Mouse (Mus musculus) embryonic fibroblast, embryonic 13.5 days (primary cell): ENCODE results near the gene Gm20388.

ENCODE experiments used
- CTCF ChIP-seq: IDR thresholded peaks from 2 replicates; pipeline ENCODE4 v1.5.1; 2011; ENCODE audit warnings: mild to moderate bottlenecking, control low read depth, low read length, moderate library complexity, borderline replicate concordance; ENCODE audit not compliant: insufficient read depth
- POLR2A ChIP-seq: IDR thresholded peaks from 2 replicates; pipeline ENCODE4 v1.6.1; 2011; ENCODE audit warnings: low read depth, mild to moderate bottlenecking, control low read depth, low read length, moderate library complexity

GRCm38 (mm10) chr8:123347293-123347692 lies 3436.7 kb downstream of the Gm20388 start:
- TF ChIP-seq POLR2A (no peak), CTCF (no peak)
